Mouse (Mus musculus) C2C12 (cell line): Measurements from ENCODE around the gene Cisd3.
A peak's percentile ranks its signal among the peaks of the same experiment; 100 is the strongest.

Experiments used
- CEBPB ChIP-seq: IDR thresholded peaks from one replicate; pipeline ENCODE4 v1.6.1; 2011; ENCODE audit warnings: low read depth, mild to moderate bottlenecking, control low read depth, moderate library complexity
- CTCF ChIP-seq: IDR thresholded peaks from one replicate; pipeline ENCODE4 v1.5.1; 2011; ENCODE audit not compliant: control insufficient read depth, insufficient read depth, insufficient read length
- MAX ChIP-seq: IDR thresholded peaks from one replicate; pipeline ENCODE4 v1.6.1; 2011; ENCODE audit warnings: mild to moderate bottlenecking, control low read depth
- MYOD1 ChIP-seq: IDR thresholded peaks from one replicate; pipeline ENCODE4 v1.6.1; 2011; ENCODE audit warnings: low read depth; ENCODE audit not compliant: control insufficient read depth, insufficient read length
- MYOG ChIP-seq: IDR thresholded peaks from one replicate; pipeline ENCODE4 v1.6.1; 2011; ENCODE audit not compliant: control insufficient read depth, insufficient read length; ENCODE audit errors: extremely low read depth
- USF1 ChIP-seq: IDR thresholded peaks from one replicate; pipeline ENCODE4 v1.6.1; 2011; ENCODE audit warnings: low read depth, mild to moderate bottlenecking, control low read depth, moderate library complexity

DNA sequence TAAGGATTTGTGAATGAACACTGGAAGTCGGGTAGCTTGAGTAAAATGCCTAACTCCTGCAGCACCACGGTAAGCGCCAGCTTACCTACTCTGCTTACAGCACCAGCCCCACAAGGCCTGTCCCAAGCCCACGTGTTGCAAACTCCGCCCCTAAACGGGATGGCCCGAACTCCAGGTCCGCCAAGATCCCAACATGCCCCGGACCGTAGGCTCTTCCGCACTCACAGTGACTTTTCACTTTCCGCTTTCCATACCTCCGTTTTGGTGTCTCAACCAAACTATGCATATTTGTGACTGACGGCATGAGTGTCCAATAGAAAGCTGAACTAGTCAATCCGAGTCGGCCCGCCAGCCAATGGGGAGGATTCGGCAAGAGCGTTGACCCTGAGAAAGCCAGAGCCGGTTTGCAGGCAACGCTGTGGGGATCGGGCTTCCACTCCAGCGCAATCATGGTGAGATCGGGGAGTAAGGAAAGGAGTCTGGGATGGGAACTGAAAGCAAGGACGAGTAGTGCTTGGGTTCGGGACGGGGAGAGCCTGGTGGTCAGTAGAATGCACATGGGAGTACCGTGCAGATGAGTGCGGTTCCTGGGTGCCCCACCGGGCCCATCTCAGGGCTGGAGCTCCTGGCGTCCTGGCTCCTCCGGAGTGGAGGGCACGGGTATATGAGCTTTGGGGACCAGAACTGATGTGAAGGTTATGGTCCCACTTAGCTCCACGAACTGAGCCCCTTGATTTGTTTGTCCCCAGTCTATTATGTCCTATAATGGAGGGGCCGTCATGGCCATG is 17.6 kb downstream of the Cisd3 start, which contains the start of gene Psmb3:
- no peak for TF ChIP-seq CTCF
- peak; percentile 94 for TF ChIP-seq USF1
- no peak for TF ChIP-seq MYOG
- no peak for TF ChIP-seq MYOD1
- no peak for TF ChIP-seq CEBPB
- peak; percentile 98 for TF ChIP-seq MAX
